Mouse (Mus musculus) heart, postnatal 0 days (tissue): ENCODE results near the gene Hmga2.

Experiments used
- CTCF ChIP-seq: IDR thresholded peaks from 2 replicates; pipeline ENCODE4 v1.5.1; 2016; ENCODE audit warnings: antibody characterized with exemption, control low read depth, low read depth
- EP300 ChIP-seq: IDR thresholded peaks from 2 replicates; pipeline ENCODE4 v1.6.1; 2016; ENCODE audit warnings: antibody characterized with exemption, low read depth

DNA sequence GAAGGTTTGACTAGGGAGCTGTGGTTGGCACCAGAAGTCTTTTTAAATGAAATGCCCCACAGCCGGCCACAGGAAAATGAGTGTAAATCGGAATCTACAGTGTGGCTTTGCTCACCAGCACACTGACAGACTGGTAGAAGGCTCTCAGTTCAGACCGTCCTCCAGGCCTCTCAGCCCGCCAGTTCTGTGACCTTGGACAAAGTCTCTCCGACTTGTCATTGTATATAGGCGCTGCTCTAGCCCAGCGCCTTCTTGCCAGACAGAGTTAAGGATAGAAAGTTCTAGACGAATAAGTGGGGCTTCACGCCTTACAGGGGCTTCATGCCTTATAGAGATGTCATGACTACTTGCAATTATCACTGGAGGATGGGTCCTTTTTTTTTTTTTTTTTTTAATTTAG lies 67.1 kb downstream of the Hmga2 start:
- TF ChIP-seq EP300, result no peak
- TF ChIP-seq CTCF, result no peak
